Mouse (Mus musculus) kidney, adult 2 months (tissue): ENCODE data around the gene Creb5.

Experiments used
- CTCF ChIP-seq: fragments of 200-500 bp; conservative IDR thresholded peaks from 2 replicates; pipeline ENCODE4 v1.5.1; 2011; ENCODE audit warnings: low read depth, mild to moderate bottlenecking, control low read depth, low read length, moderate library complexity, mixed read lengths; ENCODE audit not compliant: insufficient read depth, insufficient read length
- POLR2A ChIP-seq: fragments of 200-500 bp; IDR thresholded peaks from one replicate; pipeline ENCODE4 v1.6.1; 2011; ENCODE audit warnings: low read depth, low read length, control low read depth

DNA sequence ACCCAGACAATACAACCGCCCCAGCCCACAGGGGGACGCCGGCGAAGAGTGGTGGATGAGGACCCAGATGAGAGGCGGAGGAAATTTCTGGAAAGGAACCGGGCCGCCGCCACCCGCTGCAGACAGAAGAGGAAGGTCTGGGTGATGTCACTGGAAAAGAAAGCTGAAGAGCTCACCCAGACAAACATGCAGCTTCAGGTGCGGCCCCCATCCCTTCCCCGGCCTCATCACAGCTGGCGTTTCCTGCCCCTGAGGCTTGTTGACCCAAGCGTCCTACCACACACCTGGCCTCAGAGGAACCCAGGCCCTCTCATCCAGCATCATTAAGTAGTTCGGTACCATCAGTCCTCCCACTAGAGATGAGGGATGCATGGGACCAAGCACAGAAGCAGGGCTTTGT is 398.3 kb downstream of the Creb5 start:
- TF ChIP-seq CTCF (no peak), POLR2A (no peak)
